Mouse (Mus musculus): ENCODE data around the gene Gm12216. TPM values are rescaled to one million over a fixed set of nuclear protein-coding genes. Genes with fewer than 3 reads are reported as not detected.

Gene Gm12216
- polyA plus RNA-seq, 1 experiment from 2014 or later: 1.0 TPM

DNA sequence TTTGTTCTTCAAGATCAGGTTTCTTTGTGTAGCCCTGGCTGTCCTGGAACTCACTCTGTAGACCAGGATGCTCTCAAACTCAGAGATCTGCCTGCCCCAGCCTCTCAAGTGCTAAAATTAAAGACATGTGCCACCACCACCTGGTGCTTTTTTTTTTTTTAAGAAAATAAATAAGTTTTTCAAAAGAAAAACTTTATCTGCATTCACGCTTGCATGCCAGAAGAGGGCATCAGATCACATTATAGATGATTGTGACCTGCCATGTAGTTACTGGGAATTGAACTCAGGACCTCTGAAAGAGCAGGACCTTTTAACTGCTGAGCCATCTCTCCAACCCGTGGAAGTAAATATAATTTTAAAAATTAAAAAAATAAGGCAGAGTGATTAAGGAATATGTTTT is 113.8 kb downstream of the Gm12216 start:
- no peaks in the 10 kb centered on the region for H3K4me1 ChIP-seq (ENCODE audit: insufficient read depth)
- ATAC-seq (ENCODE audit: insufficient read depth): no peak
- no peak overlapping the region for H3K4me3 ChIP-seq (ENCODE audit: low read depth, low read length)
- H3K27me3 ChIP-seq (ENCODE audit: insufficient read depth, low read length): no peaks in the 10 kb centered on the region
- TF ChIP-seq CTCF (IDR thresholded peaks at IDR 0.05; ENCODE audit: low read depth): no peak
- no peak overlapping the region for H3K27ac ChIP-seq (ENCODE audit: low read depth)
- H3K9me3 ChIP-seq (ENCODE audit: low read depth, low read length): no peaks in the 10 kb centered on the region
- no peaks in the 10 kb centered on the region for H3K36me3 ChIP-seq (ENCODE audit: insufficient read depth)
- no peak for DNase-seq
- WGBS: 80% methylated on average over 2 of the region's 2 CpGs
- no peak overlapping the region for H3K4me2 ChIP-seq
- no peak overlapping the region for H3K9ac ChIP-seq

- DNase-seq (peak; percentile 70), ATAC-seq (ENCODE audit: insufficient read depth) (no peak)
- WGBS: 23% methylated on average over 5 of the region's 5 CpGs
- H3K36me3 ChIP-seq (ENCODE audit: insufficient read depth): no peaks in the 10 kb centered on the region
- H3K27me3 ChIP-seq (ENCODE audit: insufficient read depth, low read length): no peaks in the 10 kb centered on the region
- no peak overlapping the region for H3K9ac ChIP-seq
- TF ChIP-seq CTCF (IDR thresholded peaks at IDR 0.05; ENCODE audit: low read depth): peak; percentile 47
- H3K4me3 ChIP-seq (ENCODE audit: low read depth, low read length): no peak overlapping the region
- no peaks in the 10 kb centered on the region for H3K9me3 ChIP-seq (ENCODE audit: low read depth, low read length)
- no peak overlapping the region for H3K27ac ChIP-seq (ENCODE audit: low read depth)
- no peak overlapping the region for H3K4me2 ChIP-seq
- no peaks in the 10 kb centered on the region for H3K4me1 ChIP-seq (ENCODE audit: insufficient read depth)
Observed at GRCm38 (mm10) chr11:53742353-53742752, 116.7 kb downstream of the Gm12216 start.

GRCm38 (mm10) chr11:53737573-53737946 is 121.5 kb downstream of the Gm12216 start:
- Histone ChIP-seq H3K27ac (ENCODE audit: low read depth) (no peak overlapping the region), H3K4me3 (ENCODE audit: low read depth, low read length) (no peak overlapping the region), H3K4me2 (no peak overlapping the region), H3K9me3 (ENCODE audit: low read depth, low read length) (no peaks in the 10 kb centered on the region), H3K9ac (no peak overlapping the region), H3K27me3 (ENCODE audit: insufficient read depth, low read length) (no peaks in the 10 kb centered on the region), H3K4me1 (ENCODE audit: insufficient read depth) (no peaks in the 10 kb centered on the region), H3K36me3 (ENCODE audit: insufficient read depth) (no peaks in the 10 kb centered on the region)
- DNase-seq (peak; percentile 74), ATAC-seq (ENCODE audit: insufficient read depth) (peak; percentile 64; the same call in 1 of the 2 replicates)
- peak; percentile 60 for TF ChIP-seq CTCF (IDR thresholded peaks at IDR 0.05; ENCODE audit: low read depth)
- WGBS: 22% methylated on average over 6 of the region's 6 CpGs

DNA sequence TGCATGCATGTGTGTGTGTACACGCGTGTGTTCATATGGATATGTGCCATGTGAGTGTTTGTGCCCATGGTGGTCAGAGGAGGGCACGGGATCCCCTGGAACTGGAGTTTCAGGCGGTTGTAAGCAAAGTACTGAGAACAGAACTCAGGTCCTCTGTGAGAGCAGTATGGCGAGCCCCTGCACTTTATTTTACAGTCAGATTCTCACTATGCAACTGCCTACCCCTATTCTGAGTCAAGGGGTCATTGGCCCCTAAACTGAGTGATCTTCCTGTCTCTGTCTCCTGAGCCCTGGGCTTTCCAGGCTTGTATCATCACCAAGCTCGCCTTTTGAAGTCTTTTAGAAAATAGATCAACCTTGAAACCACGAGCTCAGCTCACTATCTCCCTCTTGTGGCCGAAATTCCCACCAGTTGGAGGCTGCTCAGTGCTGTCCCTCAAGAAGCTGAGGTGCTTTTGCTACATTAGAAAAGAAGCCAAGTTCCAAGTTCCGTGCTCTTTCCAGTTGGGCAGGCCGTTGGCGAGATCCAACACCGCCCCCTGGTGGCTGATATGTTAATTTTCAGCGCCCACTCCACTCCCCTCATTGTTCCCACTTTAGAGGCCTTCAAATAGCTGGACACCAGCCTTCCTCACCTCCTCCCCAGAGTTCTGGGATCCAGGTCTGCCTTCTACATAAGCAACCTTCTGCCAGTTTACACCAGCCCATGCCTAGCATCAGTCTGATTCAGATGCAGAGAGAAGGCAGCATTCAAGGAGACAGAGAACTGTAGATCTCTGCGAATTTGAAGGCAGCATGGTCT is 122.1 kb downstream of the Gm12216 start:
- H3K4me3 ChIP-seq (ENCODE audit: low read depth, low read length): no peak overlapping the region
- 45% methylated on average over 14 of the region's 14 CpGs for WGBS
- no peak overlapping the region for H3K27ac ChIP-seq (ENCODE audit: low read depth)
- ATAC-seq (ENCODE audit: insufficient read depth): peak; percentile 88
- no peaks in the 10 kb centered on the region for H3K4me1 ChIP-seq (ENCODE audit: insufficient read depth)
- DNase-seq: peak; percentile 93
- H3K9ac ChIP-seq: no peak overlapping the region
- no peaks in the 10 kb centered on the region for H3K36me3 ChIP-seq (ENCODE audit: insufficient read depth)
- H3K27me3 ChIP-seq (ENCODE audit: insufficient read depth, low read length): no peaks in the 10 kb centered on the region
- H3K4me2 ChIP-seq: no peak overlapping the region
- no peaks in the 10 kb centered on the region for H3K9me3 ChIP-seq (ENCODE audit: low read depth, low read length)
- TF ChIP-seq CTCF (IDR thresholded peaks at IDR 0.05; ENCODE audit: low read depth): peak; percentile 86

DNA sequence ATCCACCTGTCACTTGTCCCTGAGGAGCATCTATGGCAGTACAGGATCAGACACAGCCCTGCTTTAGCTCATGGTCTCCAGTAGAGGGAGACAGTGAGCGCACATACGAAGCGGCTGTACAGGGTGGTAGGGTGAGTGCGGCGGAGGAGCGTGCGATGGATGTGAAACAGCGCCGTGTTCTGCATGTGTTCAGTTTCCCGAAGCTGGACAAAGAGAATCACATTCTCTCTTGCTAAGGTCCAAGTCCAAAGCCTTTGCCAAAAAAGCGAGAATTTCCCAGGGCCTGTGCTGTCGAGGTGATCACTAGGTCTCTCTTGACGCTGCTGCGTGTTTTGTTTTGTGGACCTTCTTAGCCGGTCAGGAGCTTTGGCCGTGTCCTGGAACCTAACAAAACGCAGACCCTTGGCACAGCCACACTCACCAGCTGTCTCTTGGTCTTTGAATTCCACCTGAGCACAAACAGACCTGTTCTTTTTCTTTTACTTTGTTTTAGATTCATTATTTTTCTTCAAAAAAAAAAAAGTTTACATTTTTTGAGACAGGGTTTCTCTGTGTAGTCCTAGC is 123.3 kb downstream of the Gm12216 start:
- peak overlapping the region; percentile 10; the same call in 1 of the 2 replicates for H3K4me3 ChIP-seq (ENCODE audit: low read depth, low read length)

DNA sequence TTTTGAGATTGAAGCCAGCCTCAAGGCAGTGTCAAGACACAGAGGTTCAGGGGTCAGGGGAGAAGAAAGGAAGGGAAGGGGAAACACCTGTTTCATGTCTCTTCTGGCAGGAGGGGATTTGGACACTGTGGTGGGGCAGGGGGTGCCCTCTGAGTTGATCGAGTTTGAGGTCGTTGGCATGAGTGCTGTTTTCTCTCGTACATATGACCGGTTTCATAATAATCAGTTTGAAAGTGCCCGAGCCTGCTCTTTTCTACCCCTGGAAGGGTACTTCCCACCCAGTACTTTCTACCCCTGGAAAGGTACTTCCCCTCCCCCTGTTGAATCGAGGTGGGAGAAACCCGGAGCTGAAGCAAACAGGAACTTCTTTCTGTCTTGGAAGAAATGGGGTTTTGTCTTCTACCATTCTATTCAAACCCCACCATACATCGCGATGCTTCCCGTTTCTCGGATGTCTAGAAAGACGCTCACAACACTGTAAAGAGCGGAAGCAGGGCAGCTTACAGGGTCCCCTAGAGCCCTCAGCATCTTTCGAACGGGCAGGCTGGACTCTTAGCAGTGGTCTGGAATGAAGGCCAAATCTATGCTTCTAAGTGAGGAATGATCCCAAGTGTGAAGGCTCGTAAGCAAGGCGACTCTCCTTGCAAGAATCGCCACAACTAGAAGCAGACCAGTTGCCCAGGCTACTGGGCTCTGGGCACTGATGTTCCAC is 123.9 kb downstream of the Gm12216 start:
- Histone ChIP-seq H3K4me3 (ENCODE audit: low read depth, low read length) (no peak overlapping the region), H3K9me3 (ENCODE audit: low read depth, low read length) (no peaks in the 10 kb centered on the region), H3K4me1 (ENCODE audit: insufficient read depth) (no peaks in the 10 kb centered on the region), H3K27me3 (ENCODE audit: insufficient read depth, low read length) (no peaks in the 10 kb centered on the region), H3K9ac (no peak overlapping the region), H3K4me2 (peak overlapping the region; percentile 48; the same call in 1 of the 2 replicates), H3K36me3 (ENCODE audit: insufficient read depth) (no peaks in the 10 kb centered on the region), H3K27ac (ENCODE audit: low read depth) (no peak overlapping the region)
- DNase-seq (no peak), ATAC-seq (ENCODE audit: insufficient read depth) (no peak)
- 65% methylated on average over 18 of the region's 18 CpGs for WGBS
- TF ChIP-seq CTCF (IDR thresholded peaks at IDR 0.05; ENCODE audit: low read depth): no peak

More for the DNA sequence above, 123.3 kb downstream of the Gm12216 start:
- WGBS: 19% methylated on average over 17 of the region's 17 CpGs
- TF ChIP-seq CTCF (IDR thresholded peaks at IDR 0.05; ENCODE audit: low read depth): peak; percentile 97
- DNase-seq (peak; percentile 92), ATAC-seq (ENCODE audit: insufficient read depth) (peak; percentile 93)
- Histone ChIP-seq H3K36me3 (ENCODE audit: insufficient read depth) (no peaks in the 10 kb centered on the region), H3K4me2 (peak overlapping the region; percentile 48), H3K27me3 (ENCODE audit: insufficient read depth, low read length) (no peaks in the 10 kb centered on the region), H3K27ac (ENCODE audit: low read depth) (no peak overlapping the region), H3K9ac (peak overlapping the region; percentile 2; the same call in 1 of the 2 replicates), H3K9me3 (ENCODE audit: low read depth, low read length) (no peaks in the 10 kb centered on the region), H3K4me1 (ENCODE audit: insufficient read depth) (no peaks in the 10 kb centered on the region)

DNA sequence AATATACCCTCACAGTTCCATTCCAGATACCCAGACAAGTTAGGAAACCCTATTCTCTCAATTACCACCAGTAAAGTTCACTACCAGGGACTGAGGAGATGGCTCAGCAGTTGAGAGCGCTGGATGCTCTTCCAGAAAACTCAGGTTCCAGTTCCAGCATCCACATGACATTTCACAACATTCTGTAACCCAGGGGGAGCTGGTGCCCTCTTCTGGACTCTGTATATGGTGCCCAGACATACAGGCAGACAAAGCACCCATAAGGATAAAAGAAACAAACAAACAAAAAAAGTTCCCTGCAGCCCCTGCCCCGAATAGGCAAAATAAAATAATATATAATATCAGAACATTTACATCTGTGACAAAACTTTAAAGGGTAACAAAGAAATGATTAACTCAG is 124.6 kb downstream of the Gm12216 start:
- TF ChIP-seq CTCF (IDR thresholded peaks at IDR 0.05; ENCODE audit: low read depth): no peak
- Histone ChIP-seq H3K27ac (ENCODE audit: low read depth) (no peak overlapping the region), H3K4me3 (ENCODE audit: low read depth, low read length) (no peak overlapping the region), H3K9ac (no peak overlapping the region), H3K9me3 (ENCODE audit: low read depth, low read length) (no peaks in the 10 kb centered on the region), H3K4me2 (no peak overlapping the region), H3K4me1 (ENCODE audit: insufficient read depth) (no peaks in the 10 kb centered on the region), H3K36me3 (ENCODE audit: insufficient read depth) (no peaks in the 10 kb centered on the region), H3K27me3 (ENCODE audit: insufficient read depth, low read length) (no peaks in the 10 kb centered on the region)
- WGBS: 74% methylated on average over 2 of the region's 2 CpGs
- ATAC-seq (ENCODE audit: insufficient read depth) (no peak), DNase-seq (no peak)

All from lung, embryonic 14.5 days (tissue).